Mouse (Mus musculus): ENCODE data around the gene AL732309.1.

AL732309.1 gene

DNA sequence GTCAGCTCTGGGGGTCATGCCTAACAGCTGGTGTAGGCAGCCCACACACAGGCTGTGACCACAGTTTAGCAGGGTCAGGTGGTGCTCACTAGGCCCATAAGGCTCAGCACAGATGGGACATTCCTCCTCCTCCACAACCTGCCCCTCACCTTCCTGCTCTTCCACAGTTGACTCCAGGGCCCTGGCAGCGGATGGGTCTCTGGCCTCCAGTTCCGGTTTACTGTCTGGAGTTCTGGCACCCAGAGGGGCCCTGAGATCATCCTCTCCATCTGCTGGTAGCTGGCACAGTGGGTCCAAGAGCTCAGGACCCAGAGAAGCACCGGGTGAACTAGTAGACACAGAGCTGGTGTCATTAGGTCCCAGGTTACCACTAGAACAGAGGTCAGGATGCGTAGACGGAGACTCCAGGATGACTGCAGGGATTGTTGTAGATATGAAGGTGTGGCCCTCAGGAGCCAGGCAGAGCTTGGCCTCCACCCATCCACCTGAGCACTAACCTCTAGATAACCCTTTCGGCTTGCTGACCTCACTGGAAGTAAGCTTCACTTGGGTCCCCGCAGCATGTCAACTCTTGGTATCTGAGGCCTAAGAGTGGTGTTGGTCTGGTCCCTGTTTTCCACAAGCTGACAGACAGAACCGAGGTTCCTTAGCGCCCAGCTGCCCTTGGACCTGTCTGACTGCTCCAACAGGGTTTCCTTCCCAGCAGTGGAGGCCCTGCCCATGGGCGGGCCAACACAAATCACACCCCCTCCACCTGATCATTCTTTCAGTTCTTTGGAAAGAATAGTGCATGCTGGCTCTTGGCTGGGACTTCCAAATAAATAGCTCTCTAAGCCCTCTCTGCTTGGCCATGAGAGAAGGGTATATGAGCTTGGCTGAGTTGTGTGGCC lies at the start of gene AL732309.1:
AL732309.1 (minus strand) TSS at position 681 of the 890 bp plus-strand sequence.
- DNase-seq (ENCODE audit: low spot score) = no peak

DNA sequence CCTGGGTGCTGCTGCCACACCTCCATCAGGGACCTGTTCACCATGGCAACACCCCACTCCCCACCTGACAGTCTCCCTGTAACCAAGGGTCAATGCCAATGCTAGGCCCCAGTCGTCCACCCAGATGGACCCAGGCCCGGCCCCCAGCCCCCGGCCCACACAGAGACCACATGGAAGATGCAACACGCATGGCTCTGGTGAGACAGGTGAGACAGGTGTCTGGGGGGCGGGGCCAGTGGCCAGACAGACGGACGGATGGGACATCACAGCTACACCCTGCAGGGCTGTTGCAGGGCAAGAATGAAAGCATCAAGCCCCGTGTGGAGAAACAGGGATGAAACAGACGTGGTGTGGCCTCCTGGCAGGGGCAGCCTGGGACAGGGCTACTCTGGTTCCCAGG lies 47.0 kb upstream of the AL732309.1 start:
- DNase-seq (ENCODE audit: low spot score) = no peak

GRCm38 (mm10) chr2:25292856-25293255 lies 46.2 kb upstream of the AL732309.1 start:
- DNase-seq (ENCODE audit: low spot score) = peak; percentile 69

- DNase-seq (ENCODE audit: low spot score) = no peak
Observed at GRCm38 (mm10) chr2:25292054-25292544, 45.4 kb upstream of the AL732309.1 start.

- DNase-seq (ENCODE audit: low spot score) = no peak
Observed at GRCm38 (mm10) chr2:25291184-25292053, 44.8 kb upstream of the AL732309.1 start.

GRCm38 (mm10) chr2:25290816-25291130 lies 44.1 kb upstream of the AL732309.1 start:
- DNase-seq (ENCODE audit: low spot score) = no peak

DNA sequence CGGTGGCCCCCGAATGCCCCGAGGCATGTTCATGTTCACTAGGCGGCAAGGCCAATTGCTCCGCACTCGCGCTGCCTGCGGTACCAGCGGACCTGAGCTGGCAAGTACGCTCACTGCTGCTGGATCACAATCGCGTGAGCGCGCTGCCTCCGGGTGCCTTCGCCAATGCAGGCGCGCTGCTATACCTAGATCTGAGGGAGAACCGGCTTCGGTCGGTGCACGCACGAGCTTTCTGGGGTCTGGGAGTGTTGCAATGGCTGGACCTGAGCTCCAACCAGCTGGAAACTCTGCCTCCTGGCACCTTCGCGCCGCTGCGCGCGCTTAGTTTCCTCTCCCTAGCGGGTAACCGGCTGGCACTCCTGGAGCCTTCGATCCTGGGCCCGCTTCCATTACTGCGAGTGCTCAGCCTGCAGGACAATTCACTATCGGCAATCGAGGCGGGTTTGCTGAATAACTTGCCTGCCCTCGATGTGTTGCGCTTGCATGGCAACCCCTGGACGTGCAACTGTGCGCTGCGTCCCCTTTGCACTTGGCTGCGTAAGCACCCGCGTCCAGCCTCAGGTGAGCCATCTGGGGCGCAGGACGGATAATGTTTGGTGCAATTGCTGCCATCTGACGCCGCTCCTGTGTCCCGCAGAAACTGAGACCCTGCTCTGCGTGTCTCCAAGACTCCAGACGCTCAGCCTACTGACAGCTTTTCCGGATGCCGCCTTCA lies 43.6 kb upstream of the AL732309.1 start:
- DNase-seq (ENCODE audit: low spot score) = no peak

DNA sequence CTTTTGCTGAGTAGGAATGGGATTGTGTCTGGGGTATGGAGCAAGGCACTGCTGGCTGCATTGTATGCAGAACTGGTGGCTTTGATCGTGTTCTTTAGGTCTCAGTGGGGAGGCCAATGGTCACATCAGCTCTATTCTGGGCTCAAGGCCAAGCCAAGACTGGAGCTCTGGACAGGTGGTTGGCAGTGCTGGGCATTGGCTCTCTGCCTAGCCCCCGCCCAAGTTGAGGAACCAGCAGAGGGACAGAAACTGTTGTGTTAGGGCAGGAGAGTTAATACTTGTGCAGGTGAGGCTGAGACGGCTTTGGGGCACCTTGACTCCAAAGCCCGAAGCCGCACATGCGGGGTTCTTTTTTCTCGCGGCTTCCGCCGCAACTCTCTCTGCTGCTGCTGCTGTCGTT lies 43.0 kb upstream of the AL732309.1 start, which contains the start of gene Lrrc26:
Lrrc26 (plus strand) TSS at position 265 of the 400 bp plus-strand sequence.
- peak; percentile 42 for DNase-seq (ENCODE audit: low spot score)

- no peak for DNase-seq (ENCODE audit: low spot score)
Observed at GRCm38 (mm10) chr2:25288734-25289345, 42.2 kb upstream of the AL732309.1 start.

- no peak for DNase-seq (ENCODE audit: low spot score)
Observed at GRCm38 (mm10) chr2:25287927-25288649, 41.4 kb upstream of the AL732309.1 start, which contains the start of gene Tmem210. Tmem210 (plus strand) TSS chr2:25288145.

DNA sequence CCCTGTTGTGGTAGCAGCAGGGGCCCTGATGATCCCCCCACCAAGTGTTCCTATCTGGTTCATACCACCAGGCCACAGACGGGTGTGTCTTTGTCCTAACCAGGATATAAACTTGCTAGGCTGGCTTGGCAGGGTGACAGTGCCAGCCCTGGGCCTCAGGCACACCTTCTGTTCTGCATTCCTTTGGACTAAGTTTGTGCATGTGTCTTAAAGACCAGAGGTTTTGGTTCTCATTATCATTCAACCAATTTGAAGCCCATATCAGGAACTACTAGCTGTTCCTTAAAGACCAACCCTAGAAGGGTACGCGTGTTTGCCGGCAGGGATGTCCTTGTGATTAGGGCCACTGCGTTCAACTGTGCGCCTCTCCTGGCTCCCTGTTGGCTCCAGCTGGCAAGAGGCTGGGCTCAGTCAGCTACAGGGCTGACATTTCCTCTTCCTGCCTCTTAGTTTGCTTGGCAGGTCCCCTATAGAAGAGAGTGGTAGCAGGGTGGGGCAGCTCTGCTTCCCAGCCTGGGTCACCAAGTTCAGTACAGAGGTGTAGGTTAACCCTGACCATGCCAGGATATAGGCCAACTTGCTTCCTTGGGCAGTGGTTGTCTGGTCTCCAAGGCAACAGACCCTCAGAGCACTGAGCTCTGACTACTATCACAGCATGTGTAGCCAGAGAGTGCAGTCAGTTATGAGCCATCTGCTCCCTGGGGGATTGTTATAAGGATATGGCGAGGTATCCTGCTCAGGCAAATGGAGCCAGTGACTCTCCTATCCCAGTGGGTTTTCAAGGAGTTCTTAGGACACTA lies 40.4 kb upstream of the AL732309.1 start:
- DNase-seq (ENCODE audit: low spot score) = peak; percentile 38

DNA sequence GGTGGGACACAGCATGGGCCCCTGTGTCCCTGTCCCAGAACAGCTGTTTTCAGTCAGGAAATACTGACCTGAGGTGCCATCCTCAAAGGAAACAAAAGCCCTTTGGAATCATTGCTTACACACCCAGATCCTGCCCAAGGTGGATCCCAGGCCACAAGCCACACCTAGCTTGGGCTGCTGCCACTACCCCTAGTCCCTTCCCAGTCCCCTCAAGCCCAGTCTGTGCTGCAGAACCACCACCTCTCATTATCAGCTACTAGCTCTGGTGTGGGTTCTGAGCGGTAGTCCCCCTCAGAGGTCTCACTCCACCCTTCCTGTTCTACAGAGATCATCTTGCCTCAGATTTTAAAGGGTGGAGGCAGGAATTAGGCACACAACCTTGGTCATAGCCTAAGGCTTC lies 39.7 kb upstream of the AL732309.1 start:
- DNase-seq (ENCODE audit: low spot score) = no peak

DNA sequence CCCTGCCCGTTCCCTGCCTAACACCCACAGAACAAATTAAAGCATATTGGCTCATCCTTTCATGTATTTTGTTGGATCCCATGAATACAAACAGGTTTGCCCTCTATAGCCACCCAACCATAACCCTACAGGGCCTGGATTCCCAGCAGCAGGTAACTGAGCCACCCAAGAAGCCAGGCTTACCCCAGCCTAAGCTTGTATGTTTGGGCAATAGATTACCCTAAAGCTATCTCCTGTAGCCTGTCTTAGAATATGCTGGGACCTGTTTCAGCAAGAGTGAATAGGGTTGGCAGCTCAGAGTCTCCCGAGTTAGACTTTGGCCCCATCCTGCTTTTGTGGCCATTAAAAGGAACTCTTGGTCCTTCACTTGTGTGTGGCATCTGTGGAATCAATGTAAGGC lies 38.9 kb upstream of the AL732309.1 start:
- no peak for DNase-seq (ENCODE audit: low spot score)

DNA sequence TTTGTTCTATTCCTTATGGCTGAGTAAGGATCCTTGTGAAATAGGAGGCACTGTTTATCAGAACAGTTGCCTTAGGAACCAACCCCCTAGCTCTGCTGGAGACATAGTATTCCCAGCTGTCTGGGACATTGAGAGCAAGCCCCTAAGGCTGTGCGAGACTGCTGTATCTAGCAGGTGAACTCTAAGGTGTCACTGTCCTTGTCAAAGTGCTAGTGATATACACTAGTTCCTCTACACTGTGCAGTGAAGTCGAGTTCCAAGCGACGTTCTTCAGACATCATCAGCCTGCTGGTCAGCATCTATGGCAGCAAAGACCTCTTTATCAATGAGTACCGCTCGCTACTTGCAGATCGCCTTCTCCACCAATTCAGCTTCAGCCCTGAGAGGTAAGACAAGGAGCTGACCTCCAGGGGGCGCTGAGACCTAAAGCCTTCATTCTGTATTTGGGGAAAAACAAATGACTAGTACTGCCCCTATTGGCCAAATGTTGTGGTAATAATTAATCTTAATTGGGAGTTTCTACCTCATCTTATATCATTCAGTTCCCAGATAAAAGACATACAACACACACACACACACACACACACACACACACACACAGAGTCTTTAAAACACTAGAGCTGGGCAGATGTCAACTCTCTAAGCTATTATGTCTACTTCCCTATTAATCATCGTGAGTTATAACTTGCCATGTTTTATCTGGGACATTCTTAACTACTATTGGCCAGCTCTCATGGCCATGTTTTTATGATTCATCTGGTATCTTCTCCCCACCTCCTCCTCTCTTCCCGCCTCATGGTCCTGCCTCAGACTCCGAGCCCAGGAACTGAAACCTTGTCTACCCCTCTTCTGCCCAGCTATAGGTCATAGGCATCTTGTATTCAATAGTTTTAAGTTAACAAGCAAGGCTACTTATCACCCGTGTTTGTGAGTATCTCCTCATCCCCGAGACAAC lies 32.5 kb upstream of the AL732309.1 start:
- DNase-seq (ENCODE audit: low spot score) = peak; percentile 86

- DNase-seq (ENCODE audit: low spot score) = no peak
Observed at GRCm38 (mm10) chr2:25273010-25273409, 26.3 kb upstream of the AL732309.1 start.

DNA sequence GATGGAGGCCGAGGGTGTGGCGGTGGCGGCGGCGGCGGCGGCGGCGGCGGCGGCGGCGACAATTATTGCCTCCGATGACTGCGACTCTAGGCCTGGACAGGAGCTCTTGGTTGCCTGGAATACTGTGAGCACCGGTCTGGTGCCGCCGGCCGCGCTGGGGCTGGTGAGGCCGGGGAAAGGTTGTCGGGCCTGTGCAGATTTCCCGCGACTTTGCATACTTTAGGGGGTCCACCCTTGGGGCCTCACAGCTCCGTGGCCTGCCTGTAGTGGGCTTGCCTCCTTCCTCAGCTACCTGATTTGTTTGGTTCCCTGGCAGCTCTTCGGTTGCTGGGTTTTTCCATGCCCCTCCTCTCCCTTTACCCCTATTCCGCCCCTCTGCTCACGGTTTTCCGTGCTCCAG lies 25.9 kb upstream of the AL732309.1 start:
- DNase-seq (ENCODE audit: low spot score) = no peak

DNA sequence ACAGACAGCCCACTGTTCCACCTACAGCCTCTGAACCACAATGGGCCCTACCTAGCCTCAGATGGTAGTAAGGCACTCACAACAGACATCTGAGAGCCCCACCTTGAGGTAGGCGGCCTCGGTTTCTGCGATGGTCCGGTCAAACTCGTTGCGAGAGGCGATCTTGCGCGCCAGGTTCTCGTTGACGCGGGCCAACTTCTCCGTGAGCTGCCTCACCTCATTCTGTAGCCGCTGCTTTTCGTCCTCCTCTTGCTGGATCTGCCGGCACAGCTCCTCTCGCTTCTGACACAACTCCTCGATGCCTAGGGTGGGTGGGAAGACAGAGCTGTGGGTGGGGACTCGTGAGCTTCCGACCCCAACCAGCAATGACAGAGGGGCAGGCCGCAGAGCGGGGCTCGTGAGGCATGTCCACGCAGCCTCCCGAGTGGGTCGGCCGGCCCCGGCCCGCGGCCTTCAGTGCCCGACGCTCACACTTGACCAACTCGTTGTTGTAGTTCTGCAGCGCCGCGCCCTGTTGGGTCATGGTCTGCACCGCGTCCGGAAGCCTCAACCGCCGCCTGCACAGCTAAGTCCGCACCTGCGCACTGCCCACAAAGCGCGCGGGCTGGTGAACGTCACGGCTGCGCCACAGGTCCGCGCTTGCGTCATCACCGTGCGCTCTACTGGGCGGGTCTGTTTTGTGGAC lies 25.3 kb upstream of the AL732309.1 start, which contains the start of the genes Ssna1 and Anapc2:
Ssna1 (minus strand) TSS at position 612 of the 685 bp plus-strand sequence.
Anapc2 (plus strand) TSS at position 652 of the 685 bp plus-strand sequence.
- DNase-seq (ENCODE audit: low spot score) = peak; percentile 97

DNA sequence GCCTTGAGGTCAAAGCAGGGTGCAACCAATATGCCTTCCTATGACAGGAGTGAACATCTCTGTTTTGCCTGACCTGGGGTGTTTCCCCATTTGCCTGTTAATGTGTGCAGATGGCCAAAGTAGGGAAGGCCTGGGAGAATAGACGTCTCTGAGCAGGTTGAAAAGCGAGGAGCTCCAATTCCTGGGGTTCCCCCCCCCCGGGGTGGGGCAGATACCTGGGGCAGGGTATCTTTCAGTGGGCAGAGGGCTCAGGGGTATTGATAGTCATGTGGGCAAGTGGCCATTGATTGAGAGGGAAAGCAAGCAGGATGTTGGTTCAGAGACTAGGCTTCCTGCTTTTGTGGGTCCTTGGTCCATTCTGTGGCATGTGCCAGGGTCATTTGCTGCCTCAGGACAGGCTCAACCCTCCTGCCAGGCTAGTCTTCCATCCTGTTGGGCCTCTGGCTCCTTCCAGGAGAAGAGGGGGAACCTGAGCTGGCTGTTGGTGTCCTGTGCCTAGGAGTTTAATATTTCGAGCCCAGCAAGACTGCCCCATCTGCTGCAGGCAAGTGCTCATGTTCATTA lies 21.2 kb upstream of the AL732309.1 start:
- no peak for DNase-seq (ENCODE audit: low spot score)

All from MN1 (cell line).